Mouse (Mus musculus): ENCODE measurements at regions not wholly inside any gene's neighbourhood (a gene's known extent, or its start where the extent isn't known, plus 50 kb on each side); places are given as distances from the start of the nearest gene placed in this dataset.
A peak's percentile ranks its signal among the peaks of the same experiment; 100 is the strongest.

- Histone ChIP-seq H3K36me3 (ENCODE audit: control insufficient read depth, insufficient read depth, low read length) (no peaks in the 10 kb centered on the region), H3K4me2 (ENCODE audit: low read length) (no peak overlapping the region), H3K27ac (ENCODE audit: low read depth, low read length) (no peak overlapping the region), H3K4me3 (ENCODE audit: low read depth, low read length) (no peak overlapping the region), H3K4me1 (ENCODE audit: control insufficient read depth, insufficient read depth, low read length) (no peaks in the 10 kb centered on the region), H3K27me3 (replicated peaks; ENCODE audit: control insufficient read depth, insufficient read depth, low read length) (no peaks in the 10 kb centered on the region), H3K9ac (ENCODE audit: low read length) (no peak overlapping the region), H3K9me3 (replicated peaks; ENCODE audit: control insufficient read depth, low read length) (peaks cover 3% of the 10 kb centered on the region)
- WGBS: 89% methylated on average over 9 of the region's 9 CpGs
- ATAC-seq: no peak
- DNase-seq (ENCODE audit: low spot score): no peak
Observed at GRCm38 (mm10) chr16:76455499-76456299, 82.1 kb upstream of the Nrip1 start.

GRCm38 (mm10) chr16:76454741-76455465 is 81.3 kb upstream of the Nrip1 start:
- Histone ChIP-seq H3K27me3 (replicated peaks; ENCODE audit: control insufficient read depth, insufficient read depth, low read length) (no peaks in the 10 kb centered on the region), H3K9me3 (replicated peaks; ENCODE audit: control insufficient read depth, low read length) (peaks cover 3% of the 10 kb centered on the region), H3K27ac (ENCODE audit: low read depth, low read length) (no peak overlapping the region), H3K9ac (ENCODE audit: low read length) (no peak overlapping the region), H3K4me2 (ENCODE audit: low read length) (no peak overlapping the region), H3K36me3 (ENCODE audit: control insufficient read depth, insufficient read depth, low read length) (no peaks in the 10 kb centered on the region), H3K4me3 (ENCODE audit: low read depth, low read length) (no peak overlapping the region), H3K4me1 (ENCODE audit: control insufficient read depth, insufficient read depth, low read length) (no peaks in the 10 kb centered on the region)
- DNase-seq (ENCODE audit: low spot score): no peak
- WGBS: 81% methylated on average over 17 of the region's 17 CpGs
- no peak for ATAC-seq

- DNase-seq (ENCODE audit: low spot score) (no peak), ATAC-seq (0 out of 2 replicates have a peak, but pooled peaks have one; percentile 32)
- no peaks in the 10 kb centered on the region for H3K4me1 ChIP-seq (ENCODE audit: control insufficient read depth, insufficient read depth, low read length)
- H3K36me3 ChIP-seq (ENCODE audit: control insufficient read depth, insufficient read depth, low read length): no peaks in the 10 kb centered on the region
- H3K27me3 ChIP-seq (replicated peaks; ENCODE audit: control insufficient read depth, insufficient read depth, low read length): no peaks in the 10 kb centered on the region
- 22% methylated on average over 11 of the region's 11 CpGs for WGBS
- no peak overlapping the region for H3K27ac ChIP-seq (ENCODE audit: low read depth, low read length)
- no peak overlapping the region for H3K4me3 ChIP-seq (ENCODE audit: low read depth, low read length)
- H3K4me2 ChIP-seq (ENCODE audit: low read length): no peak overlapping the region
- H3K9ac ChIP-seq (ENCODE audit: low read length): no peak overlapping the region
- peaks cover 3% of the 10 kb centered on the region for H3K9me3 ChIP-seq (replicated peaks; ENCODE audit: control insufficient read depth, low read length)
Observed at GRCm38 (mm10) chr16:76453457-76454200, 80.0 kb upstream of the Nrip1 start.

- no peaks in the 10 kb centered on the region for H3K36me3 ChIP-seq (ENCODE audit: control insufficient read depth, insufficient read depth, low read length)
- no peak overlapping the region for H3K4me3 ChIP-seq (ENCODE audit: low read depth, low read length)
- H3K9ac ChIP-seq (ENCODE audit: low read length): no peak overlapping the region
- H3K4me2 ChIP-seq (ENCODE audit: low read length): no peak overlapping the region
- H3K4me1 ChIP-seq (ENCODE audit: control insufficient read depth, insufficient read depth, low read length): no peaks in the 10 kb centered on the region
- H3K27me3 ChIP-seq (replicated peaks; ENCODE audit: control insufficient read depth, insufficient read depth, low read length): no peaks in the 10 kb centered on the region
- H3K27ac ChIP-seq (ENCODE audit: low read depth, low read length): no peak overlapping the region
- WGBS: 86% methylated on average over 3 of the region's 3 CpGs
- H3K9me3 ChIP-seq (replicated peaks; ENCODE audit: control insufficient read depth, low read length): peaks cover 3% of the 10 kb centered on the region
- ATAC-seq (no peak), DNase-seq (ENCODE audit: low spot score) (no peak)
Observed at GRCm38 (mm10) chr16:76448773-76449172, 75.1 kb upstream of the Nrip1 start.

- H3K27ac ChIP-seq (ENCODE audit: low read depth, low read length): no peak overlapping the region
- H3K4me2 ChIP-seq (ENCODE audit: low read length): no peak overlapping the region
- peaks cover 1% of the 10 kb centered on the region for H3K9me3 ChIP-seq (replicated peaks; ENCODE audit: control insufficient read depth, low read length)
- no peaks in the 10 kb centered on the region for H3K27me3 ChIP-seq (replicated peaks; ENCODE audit: control insufficient read depth, insufficient read depth, low read length)
- H3K9ac ChIP-seq (ENCODE audit: low read length): no peak overlapping the region
- no peaks in the 10 kb centered on the region for H3K4me1 ChIP-seq (ENCODE audit: control insufficient read depth, insufficient read depth, low read length)
- DNase-seq (ENCODE audit: low spot score): no peak
- ATAC-seq: no peak
- WGBS: 63% methylated on average over 3 of the region's 3 CpGs
- no peak overlapping the region for H3K4me3 ChIP-seq (ENCODE audit: low read depth, low read length)
- H3K36me3 ChIP-seq (ENCODE audit: control insufficient read depth, insufficient read depth, low read length): no peaks in the 10 kb centered on the region
Observed at GRCm38 (mm10) chr16:76447033-76447432, 73.4 kb upstream of the Nrip1 start.

GRCm38 (mm10) chr16:76444668-76445067 is 71.0 kb upstream of the Nrip1 start:
- ATAC-seq (no peak), DNase-seq (ENCODE audit: low spot score) (no peak)
- Histone ChIP-seq H3K9ac (ENCODE audit: low read length) (no peak overlapping the region), H3K4me1 (ENCODE audit: control insufficient read depth, insufficient read depth, low read length) (no peaks in the 10 kb centered on the region), H3K27me3 (replicated peaks; ENCODE audit: control insufficient read depth, insufficient read depth, low read length) (no peaks in the 10 kb centered on the region), H3K36me3 (ENCODE audit: control insufficient read depth, insufficient read depth, low read length) (no peaks in the 10 kb centered on the region), H3K27ac (ENCODE audit: low read depth, low read length) (no peak overlapping the region), H3K9me3 (replicated peaks; ENCODE audit: control insufficient read depth, low read length) (no peaks in the 10 kb centered on the region), H3K4me2 (ENCODE audit: low read length) (no peak overlapping the region), H3K4me3 (ENCODE audit: low read depth, low read length) (no peak overlapping the region)
- 79% methylated on average over 3 of the region's 3 CpGs for WGBS

GRCm38 (mm10) chr16:76442635-76443034 is 69.0 kb upstream of the Nrip1 start:
- DNase-seq (ENCODE audit: low spot score) (no peak), ATAC-seq (no peak)
- H3K27ac ChIP-seq (ENCODE audit: low read depth, low read length): no peak overlapping the region
- 91% methylated on average over 2 of the region's 2 CpGs for WGBS
- no peaks in the 10 kb centered on the region for H3K27me3 ChIP-seq (replicated peaks; ENCODE audit: control insufficient read depth, insufficient read depth, low read length)
- no peak overlapping the region for H3K4me3 ChIP-seq (ENCODE audit: low read depth, low read length)
- no peaks in the 10 kb centered on the region for H3K9me3 ChIP-seq (replicated peaks; ENCODE audit: control insufficient read depth, low read length)
- H3K36me3 ChIP-seq (ENCODE audit: control insufficient read depth, insufficient read depth, low read length): no peaks in the 10 kb centered on the region
- no peak overlapping the region for H3K9ac ChIP-seq (ENCODE audit: low read length)
- H3K4me1 ChIP-seq (ENCODE audit: control insufficient read depth, insufficient read depth, low read length): no peaks in the 10 kb centered on the region
- H3K4me2 ChIP-seq (ENCODE audit: low read length): no peak overlapping the region

GRCm38 (mm10) chr16:76441803-76442448 is 68.3 kb upstream of the Nrip1 start:
- Histone ChIP-seq H3K9ac (ENCODE audit: low read length) (no peak overlapping the region), H3K4me2 (ENCODE audit: low read length) (no peak overlapping the region), H3K27me3 (replicated peaks; ENCODE audit: control insufficient read depth, insufficient read depth, low read length) (no peaks in the 10 kb centered on the region), H3K27ac (ENCODE audit: low read depth, low read length) (no peak overlapping the region), H3K4me1 (ENCODE audit: control insufficient read depth, insufficient read depth, low read length) (no peaks in the 10 kb centered on the region), H3K36me3 (ENCODE audit: control insufficient read depth, insufficient read depth, low read length) (no peaks in the 10 kb centered on the region), H3K9me3 (replicated peaks; ENCODE audit: control insufficient read depth, low read length) (no peaks in the 10 kb centered on the region), H3K4me3 (ENCODE audit: low read depth, low read length) (no peak overlapping the region)
- ATAC-seq (no peak), DNase-seq (ENCODE audit: low spot score) (no peak)
- 76% methylated on average over 5 of the region's 5 CpGs for WGBS

Measured in forebrain, embryonic 14.5 days (tissue).